Mouse (Mus musculus) adrenal gland, adult 18-20 months (tissue): ENCODE measurements at regions not wholly inside any gene's neighbourhood (a gene's known extent, or its start where the extent isn't known, plus 50 kb on each side); places are given as distances from the start of the nearest gene placed in this dataset.
"Not testable (repeated sequence)": the region's sequence is repeated elsewhere in the genome, so short reads cannot be mapped to it uniquely, and the experiment has no call there.

Source experiments
- DNase-seq, 2 experiments: peaks; one replicate each; pipeline ENCODE4 v3.0.0; 2021 to 2022; ENCODE audit warnings: low spot score in 2 of 2

DNA sequence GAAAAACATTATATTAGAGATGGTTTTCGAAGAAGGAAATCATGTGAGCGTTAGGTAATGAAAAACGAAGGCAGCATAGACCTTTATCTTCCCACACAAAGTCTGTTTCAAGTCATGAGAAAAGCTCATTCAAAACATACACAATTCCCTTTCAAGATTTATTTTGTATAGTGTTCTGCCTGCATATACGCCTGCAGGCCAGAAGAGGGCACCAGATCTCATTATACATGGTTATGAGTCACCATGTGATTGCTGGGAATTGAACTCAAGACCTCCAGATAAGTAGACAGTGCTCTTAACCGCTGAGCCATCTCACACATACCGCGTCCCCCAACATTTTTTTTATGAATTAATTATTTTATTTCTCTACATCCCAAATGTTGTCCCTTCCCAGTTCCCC is 578.3 kb upstream of the Ccdc54 start:
- DNase-seq: no peak

DNA sequence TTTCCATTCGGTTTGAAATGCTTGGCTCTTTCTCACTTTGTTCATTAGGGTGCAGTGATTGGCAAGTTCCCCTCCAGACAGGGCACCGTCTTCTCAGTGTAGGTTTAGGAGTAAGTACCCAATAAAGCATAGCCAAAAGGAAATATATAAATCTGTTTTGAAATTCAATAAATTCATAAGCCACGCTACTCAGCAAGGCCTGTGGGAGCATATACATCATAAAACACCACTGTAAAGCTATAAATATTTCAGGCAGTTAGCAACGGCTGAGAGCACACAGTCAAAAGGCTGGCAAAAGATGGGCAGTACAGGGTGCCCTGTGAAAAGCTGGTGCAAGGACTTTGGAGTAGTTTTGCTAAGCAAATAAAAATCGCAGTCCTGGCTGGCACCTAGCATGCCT is 569.8 kb upstream of the Ccdc54 start:
- DNase-seq: no peak

DNA sequence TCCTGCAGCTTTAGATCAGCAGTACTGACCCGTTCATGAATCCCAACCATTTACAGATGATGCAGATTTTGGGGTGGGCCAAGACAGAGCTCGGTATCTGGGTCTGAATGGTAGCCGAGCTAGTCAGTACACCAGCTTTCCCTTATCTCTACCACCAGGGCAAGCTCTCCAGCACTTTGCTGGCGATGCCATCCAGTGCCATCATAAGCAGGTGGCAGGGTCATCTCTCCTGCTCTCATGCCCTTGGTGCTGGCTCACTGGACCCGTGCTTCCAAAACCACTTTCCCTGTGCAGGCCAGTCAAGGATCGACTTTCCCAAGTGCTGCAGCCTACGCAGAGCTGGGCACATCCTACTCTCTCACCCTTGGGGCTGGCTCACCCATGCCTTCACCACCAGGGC is 547.6 kb upstream of the Ccdc54 start:
- no peak for DNase-seq

DNA sequence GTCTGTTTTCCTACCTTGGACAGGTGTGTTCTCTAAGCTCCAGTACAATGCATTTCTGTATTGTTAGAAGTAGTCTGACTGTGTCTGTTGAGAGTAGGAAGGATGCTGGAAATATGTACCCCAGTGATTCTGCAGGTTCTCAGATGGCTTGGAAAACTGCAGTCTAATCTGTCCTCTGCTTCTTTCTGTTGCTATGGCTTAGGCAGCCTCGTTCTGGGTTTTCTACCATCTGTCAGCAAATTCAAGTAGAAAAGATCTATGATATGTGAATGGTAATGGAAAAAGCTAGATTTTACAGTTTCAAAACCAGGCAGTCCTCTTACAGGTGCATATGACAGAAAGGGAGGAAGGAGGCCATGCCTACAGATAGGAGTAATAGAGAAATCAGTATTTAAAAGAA is 528.9 kb upstream of the Ccdc54 start:
- no peak for DNase-seq

DNA sequence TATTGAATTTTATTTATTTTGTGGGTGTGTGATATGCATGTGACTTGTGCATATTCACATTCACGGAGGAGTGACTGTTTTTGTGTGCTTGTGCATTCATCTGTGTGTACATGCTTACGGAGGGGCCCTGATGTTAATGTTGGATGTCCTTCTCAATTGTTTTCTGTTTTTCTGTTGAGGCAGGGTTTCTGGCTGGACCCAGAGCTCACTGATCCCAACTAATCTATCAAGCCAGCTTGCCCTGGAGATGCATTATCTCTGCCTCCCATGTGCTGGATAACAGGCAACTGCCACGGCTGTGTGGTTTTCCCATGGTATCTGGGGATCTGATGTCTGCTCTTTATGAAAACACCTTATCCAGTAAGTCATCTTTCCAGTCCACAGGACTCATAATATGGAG is 527.4 kb upstream of the Ccdc54 start:
- no peak for DNase-seq

DNA sequence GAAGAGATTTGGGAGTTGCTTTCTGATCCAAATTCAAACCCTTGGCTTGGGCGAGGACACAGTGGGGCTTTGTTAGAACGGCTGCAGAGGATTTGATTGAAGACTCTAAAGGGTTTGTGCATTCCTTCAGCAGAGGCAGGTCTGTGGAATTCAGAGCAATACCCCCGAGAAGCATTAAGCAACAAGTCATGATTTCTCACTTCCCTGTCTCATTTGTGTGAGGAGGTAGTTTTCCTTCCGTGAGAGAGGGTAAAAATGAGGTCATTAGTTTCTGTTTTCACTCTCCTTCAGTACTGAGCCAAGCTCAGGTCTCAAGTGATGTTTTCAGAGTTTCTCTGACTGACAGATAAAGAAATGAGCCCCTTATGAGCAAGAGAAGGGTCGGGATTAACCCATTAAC is 526.9 kb upstream of the Ccdc54 start:
- DNase-seq: no peak

DNA sequence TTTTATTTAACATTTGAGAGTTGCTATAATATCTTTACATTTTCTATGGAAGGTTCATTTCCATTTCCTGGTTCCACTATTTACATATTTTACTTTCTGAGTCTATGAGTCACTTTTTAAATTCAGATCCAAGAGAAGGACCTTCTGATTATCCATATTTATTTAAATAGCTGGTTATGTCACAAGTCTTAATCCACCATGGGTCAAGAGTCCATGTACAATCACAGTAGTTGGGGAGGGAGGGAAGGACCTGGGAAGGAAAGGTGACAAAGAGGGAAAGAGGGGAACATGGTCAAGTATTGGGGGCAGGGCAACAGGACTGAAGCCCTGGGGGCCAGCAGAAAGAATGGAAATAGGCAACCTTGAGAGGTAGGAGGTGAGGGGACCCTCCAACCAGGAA is 518.9 kb upstream of the Ccdc54 start:
- DNase-seq: no peak

DNA sequence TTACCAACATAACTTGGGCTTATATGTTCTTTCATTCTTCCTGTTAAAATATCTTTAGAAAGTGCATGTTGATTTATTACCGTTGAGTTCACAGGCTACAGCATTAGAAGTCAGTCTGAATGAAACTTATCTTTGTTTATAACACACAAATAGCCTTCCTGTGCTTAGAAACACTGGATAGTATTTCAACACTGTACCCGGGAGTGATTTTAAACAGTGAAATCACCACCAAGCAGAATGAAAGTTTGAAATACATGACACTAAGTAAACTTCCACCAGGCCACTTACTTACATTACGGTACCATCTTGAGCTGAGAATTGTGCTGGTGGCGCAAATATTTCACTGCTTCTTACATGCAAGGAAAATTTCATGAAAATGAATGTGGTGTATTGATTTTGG is 516.5 kb upstream of the Ccdc54 start:
- DNase-seq: no peak

DNA sequence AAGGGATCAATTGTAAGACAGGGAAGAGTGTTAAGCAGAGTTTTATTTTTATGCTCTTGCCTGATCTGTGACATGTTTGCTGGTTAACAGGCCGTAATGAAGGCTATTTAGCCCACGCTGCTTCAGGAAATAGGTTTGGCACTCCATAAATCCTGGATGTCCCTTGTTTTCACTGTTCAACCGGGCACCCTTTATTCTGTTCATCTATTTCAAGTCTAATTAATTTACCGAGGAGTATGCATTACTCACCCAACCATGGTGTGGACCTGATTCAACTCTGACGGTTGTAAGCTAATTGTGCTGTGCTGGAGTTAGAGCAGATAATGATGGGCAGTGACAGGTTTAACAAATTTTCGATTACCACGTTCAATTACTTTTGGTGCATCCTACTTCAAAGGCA is 495.6 kb upstream of the Ccdc54 start:
- DNase-seq: no peak

DNA sequence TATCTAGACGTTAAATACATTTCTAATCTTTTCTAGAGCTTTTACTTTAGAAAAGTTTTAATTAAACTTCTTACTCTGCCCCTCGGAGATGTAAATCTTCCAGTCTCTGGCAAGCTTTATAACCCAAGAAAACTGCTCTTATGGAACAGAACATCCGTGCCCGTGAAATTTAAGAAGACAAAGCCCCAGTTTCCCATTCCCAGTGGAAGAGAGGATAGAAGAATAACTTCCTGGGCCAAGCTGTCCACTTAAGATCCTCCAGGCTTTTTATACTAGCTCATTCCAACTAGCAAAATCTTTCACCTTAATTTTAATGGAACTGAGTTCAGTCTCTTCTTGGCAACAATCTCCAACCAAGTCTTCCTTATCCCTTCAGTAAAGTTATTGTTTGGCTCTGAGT is 489.2 kb upstream of the Ccdc54 start:
- DNase-seq: no peak

DNA sequence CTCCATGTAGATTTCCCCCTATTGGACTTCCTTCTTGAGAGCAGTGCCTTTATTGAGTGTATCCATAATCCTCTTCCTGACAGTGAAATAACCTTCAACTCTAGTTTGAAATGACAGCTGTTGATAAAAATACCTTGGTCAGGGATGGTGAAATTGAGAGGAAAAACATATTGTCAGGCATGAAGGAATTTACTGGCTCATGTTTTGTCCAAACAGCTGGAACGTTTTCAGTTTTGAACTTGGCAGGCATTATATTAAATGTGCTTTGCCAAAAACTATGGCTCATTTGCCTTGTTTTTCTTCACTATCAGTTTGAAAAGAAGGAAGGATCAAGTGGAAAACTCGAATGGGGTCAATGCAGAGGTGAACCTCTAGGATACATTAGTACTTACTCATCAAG is 457.7 kb upstream of the Ccdc54 start:
- DNase-seq: no peak

DNA sequence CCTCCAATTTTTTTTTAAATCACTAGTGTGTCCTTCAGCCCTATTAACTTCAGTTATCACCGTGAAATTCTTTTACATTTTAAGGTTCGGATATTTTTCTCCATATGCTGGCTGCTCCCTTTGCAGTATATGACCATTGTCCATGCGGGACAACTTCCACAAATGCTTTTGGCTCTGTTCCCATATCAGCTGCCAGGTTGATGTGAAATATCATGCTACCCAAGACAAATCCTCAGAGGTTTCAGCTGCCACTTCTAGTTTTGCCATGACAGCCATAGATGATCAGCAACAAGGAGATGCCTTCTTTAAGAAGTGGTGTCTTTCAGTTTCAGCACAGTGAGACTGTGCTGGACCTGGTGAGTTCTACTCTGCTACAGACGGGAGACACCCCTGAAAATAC is 457.2 kb upstream of the Ccdc54 start:
- no peak for DNase-seq

DNA sequence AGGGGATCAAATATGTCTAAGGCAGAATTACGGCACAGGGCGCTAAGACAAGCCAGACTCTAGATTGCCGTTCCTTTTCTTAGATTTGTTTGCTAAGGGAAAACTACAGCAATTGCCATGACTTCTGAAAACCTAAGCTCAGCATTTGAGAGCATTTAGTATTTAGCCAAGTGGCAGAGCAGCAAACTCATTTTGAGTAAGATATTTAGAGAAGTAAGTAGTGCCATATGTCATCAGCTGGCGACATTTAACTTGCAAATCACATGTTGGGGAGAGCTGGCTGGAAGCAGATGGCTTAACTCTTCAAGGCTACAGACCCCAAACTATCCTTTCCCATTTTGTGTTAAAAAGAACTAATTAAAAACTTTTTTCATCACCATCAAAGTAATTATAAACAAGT is 450.4 kb upstream of the Ccdc54 start:
- DNase-seq: no peak

DNA sequence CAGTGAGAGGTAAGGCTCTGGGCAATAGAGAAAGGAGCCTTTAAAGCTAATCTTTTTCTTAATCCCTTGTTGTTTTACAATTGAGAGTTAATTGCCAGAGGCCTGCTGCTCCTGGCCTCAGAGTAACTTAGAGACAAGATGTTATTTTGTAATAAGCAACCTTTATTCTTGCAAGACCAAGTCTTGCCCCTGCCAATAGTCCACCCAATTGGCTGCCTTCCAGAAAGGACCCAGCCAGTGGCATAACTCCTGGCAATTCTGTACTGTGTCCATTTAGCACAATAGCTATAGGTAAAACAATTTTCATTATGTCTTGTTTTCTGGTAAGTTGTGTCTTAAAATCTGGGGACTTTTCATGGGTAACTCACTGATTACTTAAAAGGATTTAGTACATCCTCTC is 411.9 kb upstream of the Ccdc54 start:
- no peak for DNase-seq

DNA sequence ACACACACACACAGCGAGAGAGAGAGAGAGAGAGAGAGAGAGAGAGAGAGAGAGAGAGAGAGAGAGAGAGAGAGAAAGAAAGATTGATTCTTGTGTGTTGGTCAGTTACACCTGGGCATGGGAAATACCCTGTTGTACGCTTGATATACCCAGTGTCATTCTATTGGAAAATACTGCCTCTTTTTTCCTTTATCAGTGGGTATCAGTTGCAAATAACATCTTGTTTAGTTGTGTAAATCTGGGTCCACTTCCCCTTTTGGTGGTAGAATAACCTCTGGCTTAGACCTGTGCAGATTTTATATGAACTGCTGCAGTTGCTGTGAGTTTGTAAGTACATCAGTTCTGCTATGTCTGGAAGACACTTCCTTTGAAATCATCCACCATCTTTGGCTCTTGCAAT is 373.4 kb upstream of the Ccdc54 start:
- DNase-seq: no peak

DNA sequence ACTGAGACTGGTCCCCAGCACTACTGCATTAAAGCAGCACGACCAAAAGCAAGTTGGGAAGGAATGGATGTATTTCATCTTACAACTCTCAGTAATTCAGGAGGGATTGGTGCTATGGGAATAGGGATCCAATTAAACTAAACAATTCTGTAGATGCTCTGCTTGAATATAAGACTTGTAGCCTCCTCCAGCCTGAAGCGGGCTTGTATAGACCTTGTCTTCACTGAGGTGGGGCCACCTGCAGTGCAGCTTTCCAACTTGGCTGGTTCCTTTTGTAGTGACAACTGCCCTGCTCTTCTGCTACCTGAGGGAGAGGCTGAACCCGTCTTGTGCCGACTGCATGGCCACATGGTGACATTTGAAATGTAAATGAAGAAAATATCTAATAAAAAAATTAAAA is 353.1 kb upstream of the Ccdc54 start:
- no peak for DNase-seq

DNA sequence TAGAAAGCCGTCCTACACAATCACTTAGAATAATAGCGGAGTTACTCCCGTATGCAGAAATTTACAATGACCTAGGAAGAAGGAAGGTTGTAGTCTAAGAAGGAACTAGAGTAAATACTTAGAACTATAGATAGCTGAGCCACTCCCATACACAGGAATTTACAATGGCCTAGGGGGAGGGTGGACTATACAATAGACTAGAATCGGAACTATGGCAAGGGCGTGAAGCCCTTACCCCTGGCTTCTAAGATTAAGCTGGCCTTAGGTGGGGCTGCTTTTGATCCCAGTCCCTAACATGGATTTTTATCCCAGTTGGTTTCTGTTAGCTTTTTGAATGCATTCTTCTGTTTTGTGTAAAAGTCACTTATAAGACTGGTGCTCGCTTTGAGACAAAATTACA is 352.6 kb upstream of the Ccdc54 start:
- not testable (repeated sequence) for DNase-seq

DNA sequence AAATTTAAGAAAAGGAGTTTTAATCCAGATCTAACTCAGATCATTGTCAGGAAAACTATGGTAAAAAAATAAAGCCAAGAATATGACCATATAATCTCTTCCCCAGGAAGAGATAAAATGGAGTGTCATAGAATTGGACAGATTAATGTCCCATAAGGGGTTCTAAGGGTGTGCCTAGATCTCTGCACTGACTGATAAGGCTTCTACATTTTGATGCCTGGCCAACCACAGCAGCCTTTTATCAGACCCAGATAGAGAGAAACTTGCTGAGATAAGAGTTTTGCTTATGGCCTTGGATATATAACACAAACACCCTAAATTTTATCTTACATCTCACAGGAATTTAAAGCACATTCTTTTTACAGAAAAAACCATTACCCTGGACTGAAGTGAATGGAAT is 351.3 kb upstream of the Ccdc54 start:
- DNase-seq: no peak

DNA sequence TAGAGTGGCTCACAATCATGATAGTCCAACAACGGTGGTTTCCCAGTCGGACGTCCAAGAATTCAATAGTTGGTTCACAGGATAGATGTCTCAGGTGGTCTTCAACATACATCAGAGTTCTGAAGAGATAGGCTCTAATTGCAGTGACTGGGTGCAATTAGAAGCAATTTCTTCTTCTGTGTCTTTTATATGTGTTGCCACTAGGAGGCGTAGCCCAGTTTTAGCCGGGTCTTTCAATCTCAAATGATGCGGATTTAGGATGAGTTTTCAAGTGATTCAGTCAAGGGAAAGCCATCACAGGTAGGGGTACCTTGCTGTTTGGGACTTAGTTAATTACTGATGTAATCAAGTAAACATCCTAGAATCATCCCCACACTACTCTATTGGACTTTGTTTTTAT is 348.4 kb upstream of the Ccdc54 start:
- no peak for DNase-seq

DNA sequence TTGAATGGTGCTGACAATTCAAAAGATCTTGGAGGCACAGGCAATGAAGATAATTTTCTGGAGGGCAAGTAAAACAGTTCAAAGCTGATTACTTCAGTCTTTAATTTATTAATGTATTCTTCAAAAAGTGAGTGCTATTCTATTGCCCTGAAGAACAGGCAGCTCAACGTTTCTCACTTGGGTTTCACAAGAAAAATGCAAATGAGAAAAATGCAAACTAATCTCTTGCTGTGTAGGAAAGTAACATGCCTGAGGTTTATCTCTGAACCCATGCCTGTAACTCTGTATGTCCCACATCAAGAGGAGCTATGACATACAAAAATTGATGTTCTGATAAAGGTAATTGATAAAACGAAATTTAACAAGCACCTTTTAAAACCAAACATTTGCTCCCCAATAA is 316.8 kb upstream of the Ccdc54 start:
- no peak for DNase-seq

DNA sequence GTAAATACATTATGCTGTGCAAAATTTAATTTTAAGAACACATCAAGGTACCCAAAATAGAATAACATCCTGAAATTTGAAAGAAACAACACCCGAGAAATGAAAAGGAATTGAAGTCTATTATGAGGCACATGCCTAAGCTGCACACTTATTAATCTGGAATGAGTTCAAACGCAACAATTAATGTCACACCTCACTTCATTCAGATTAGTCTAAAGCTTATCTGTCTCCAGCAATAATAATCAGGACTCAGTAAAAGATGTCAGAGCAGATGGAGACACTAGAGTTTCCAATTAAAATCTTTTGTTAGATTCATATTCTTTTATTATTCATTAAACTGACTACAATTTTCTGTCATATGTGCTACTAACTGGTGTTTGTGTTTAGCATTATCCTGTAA is 308.2 kb upstream of the Ccdc54 start:
- no peak for DNase-seq

DNA sequence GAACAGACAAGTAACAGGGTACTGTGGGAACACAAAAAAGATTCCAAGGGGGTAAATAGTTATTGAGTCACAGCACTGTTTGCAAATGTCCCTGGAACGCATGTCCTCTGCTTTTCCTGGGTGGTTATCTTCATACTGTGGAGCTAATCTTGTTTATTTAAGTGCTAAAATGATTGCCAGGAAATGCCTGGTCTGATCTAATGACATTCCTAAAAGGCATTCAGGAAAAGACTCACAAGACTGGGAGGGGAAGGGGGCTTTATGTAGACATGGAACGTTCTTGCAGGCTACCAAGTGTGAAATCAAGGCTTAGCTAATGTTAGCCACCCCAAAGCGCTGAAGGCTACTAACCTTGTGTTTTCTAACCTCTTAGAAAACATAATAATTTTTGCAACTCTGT is 287.0 kb upstream of the Ccdc54 start:
- no peak for DNase-seq

DNA sequence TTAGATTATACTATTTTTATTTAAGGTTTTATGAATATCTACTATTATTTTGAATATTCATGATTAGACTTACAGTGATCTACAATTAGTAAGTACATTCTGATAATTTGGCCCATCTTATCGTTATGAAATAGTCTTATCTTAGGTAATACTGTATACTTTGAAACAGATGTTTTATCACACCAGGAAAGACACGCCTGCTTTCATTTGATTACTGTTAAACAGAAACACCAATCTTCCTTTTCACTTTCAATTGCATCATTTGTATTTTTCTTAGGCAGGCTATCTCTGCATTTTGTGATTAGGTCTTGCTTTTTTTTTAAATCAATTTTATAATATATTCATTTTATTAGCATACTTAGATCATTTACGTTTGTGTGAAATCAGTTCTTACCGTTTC is 280.4 kb upstream of the Ccdc54 start:
- no peak for DNase-seq

DNA sequence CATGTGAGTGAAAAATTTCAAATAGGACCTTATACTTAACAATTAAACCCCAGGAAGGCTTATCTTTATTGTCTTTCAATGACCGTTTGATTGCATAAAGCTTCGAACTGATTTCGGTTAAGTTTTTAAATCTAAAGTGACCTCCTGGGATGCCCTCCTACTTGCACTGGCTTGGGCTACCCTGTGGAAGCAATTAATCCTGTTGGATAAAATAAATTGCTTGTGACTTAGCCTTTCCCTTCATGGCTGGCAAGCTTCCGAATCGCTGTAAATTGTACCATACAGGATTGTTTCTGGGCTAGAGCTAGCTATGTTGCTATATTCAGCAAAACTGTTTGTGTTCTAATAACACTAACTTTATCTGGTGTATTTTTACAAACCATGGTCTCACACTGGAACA is 272.6 kb upstream of the Ccdc54 start:
- no peak for DNase-seq

DNA sequence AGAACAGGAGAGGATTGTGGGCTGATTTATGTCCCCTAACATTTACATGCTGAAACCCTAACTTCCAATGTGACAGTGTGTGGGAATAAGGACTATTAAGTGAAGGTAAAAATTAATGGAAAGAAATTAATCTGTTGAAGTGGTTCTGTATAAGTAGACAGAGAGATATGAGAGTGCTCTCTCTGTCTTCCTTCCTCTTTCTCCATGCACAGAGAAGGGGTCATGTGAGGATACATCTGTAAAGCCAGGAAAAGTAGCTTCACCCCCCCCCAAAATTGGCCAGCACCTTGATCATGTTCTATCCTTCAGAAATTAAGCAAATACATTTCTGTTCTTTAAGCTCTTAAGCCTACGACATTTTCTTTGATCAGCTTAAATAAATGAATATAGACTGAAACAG is 268.6 kb upstream of the Ccdc54 start:
- no peak for DNase-seq
